Mouse (Mus musculus) lung, adult 2 months (tissue): ENCODE measurements around the gene Ccdc82. TPM values are rescaled to one million over a fixed set of nuclear protein-coding genes. Genes with fewer than 3 reads are reported as not detected.
A peak's percentile ranks its signal among the peaks of the same experiment; 100 is the strongest.

Source experiments
- DNase-seq: peaks from one replicate; pipeline ENCODE4 v3.0.0; 2022
- H3K4me1 ChIP-seq: fragments of 200-500 bp; 2 replicates; pipeline ENCODE4 v1.6.1; 2011; ENCODE audit warnings: low read length; ENCODE audit not compliant: control insufficient read depth, insufficient read depth
- H3K4me3 ChIP-seq: fragments of 200-500 bp; replicated peaks from 2 replicates; pipeline ENCODE3; 2011; ENCODE audit warnings: low read depth, mild to moderate bottlenecking, control low read depth, low read length; ENCODE audit errors: extremely low read depth
- CTCF ChIP-seq: fragments of 200-500 bp; IDR thresholded peaks from 2 replicates; pipeline ENCODE4 v1.5.1; 2011; ENCODE audit warnings: mild to moderate bottlenecking, low read length, control low read depth; ENCODE audit not compliant: insufficient read depth
- POLR2A ChIP-seq: fragments of 200-500 bp; IDR thresholded peaks from 2 replicates; pipeline ENCODE4 v1.6.1; 2011; ENCODE audit warnings: low read depth, mild to moderate bottlenecking, control low read depth, low read length, borderline replicate concordance; ENCODE audit errors: extremely low read depth
- WGBS: fragments of 180-500 bp; shearing (Covaris S2); methylation state at CpG from one replicate; pipeline ENCODE4 v1.1.7; 2018; 5-methylcytosine and 5-hydroxymethylcytosine counted together
- polyA plus RNA-seq: library from polyadenylated mRNA; depleted of rRNA; stranded (reverse); fragments of >200 nt; gene quantifications from 2 replicates; pipeline ENCODE4 v1.2.3, GENCODE M21; 2012; rRNA removed

The Ccdc82 gene
- 10.7 and 17.8 TPM in 2 replicates for polyA plus RNA-seq

DNA sequence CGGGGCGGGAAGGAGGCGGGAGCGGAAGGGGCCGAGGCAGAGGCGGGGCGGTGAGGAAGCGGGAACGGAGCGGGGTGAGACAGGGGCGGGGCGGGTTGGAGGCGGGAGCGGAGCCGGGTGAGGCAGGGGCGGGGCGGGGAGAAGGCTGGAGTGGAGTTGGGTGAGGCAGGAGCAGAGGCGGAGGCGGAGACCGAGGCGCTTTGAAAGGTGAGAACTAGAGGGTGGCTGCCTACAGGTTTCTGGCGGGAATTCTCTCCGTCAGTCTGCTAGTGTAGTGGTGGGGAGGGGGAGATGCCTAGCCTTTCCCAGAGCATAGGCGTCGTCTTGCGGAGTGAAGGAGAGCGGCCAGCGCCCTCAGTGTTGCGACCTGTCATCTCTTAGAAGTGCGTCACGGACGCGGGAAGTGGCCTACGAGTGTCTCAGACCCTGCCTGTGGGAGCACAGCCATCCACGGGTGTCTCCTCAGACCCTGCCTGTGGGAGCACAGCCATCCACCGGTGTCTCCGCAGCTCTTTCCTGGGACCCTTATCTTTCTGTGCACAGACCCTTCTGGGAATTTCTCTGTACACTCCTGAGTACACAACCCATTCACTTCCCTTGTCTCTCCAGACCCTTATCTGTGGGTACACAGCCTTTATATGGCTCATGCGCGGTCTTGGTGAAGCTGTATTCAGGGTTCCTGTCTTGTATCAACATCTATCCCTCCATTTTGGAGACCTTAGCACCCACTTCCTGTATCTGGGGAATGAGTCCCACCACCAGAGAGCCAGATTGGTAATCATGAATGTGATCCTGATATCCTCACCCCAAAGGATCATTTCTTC lies at the start of gene Ccdc82:
Ccdc82 (plus strand) TSS at position 141 of the 824 bp plus-strand sequence.
- peak; percentile 84 for DNase-seq
- peaks cover 13% of the 10 kb centered on the region for H3K4me1 ChIP-seq
- H3K4me3 ChIP-seq: peak within 1 kb of the TSS; percentile 83
- 3% methylated on average over 33 of the region's 39 CpGs for WGBS
- no peak for TF ChIP-seq CTCF
- peak; percentile 73; the same call in 1 of the 2 replicates for TF ChIP-seq POLR2A

DNA sequence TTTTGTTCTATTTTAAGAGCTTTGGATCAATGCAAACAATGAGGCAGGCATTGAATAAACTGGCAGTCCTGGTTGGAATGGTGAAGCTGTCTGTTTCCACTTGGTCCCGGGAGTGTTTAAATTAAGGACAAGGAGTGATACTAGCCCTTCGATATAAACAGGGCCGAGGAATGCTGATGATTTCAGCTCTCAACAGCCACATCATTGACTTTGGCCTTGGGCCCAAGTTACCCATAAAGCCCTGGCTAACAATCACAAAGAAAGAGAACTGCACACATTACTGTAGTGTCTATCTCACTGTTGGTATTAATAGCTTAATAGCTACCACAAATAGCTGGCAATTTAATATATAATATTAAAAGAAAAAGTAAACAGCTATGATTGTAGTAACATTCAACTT lies 46.7 kb upstream of the Ccdc82 start:
- TF ChIP-seq POLR2A: no peak
- TF ChIP-seq CTCF: no peak
- no peak for DNase-seq
- 23% methylated on average over 3 of the region's 3 CpGs for WGBS
- no peaks in the 10 kb centered on the region for H3K4me1 ChIP-seq
- H3K4me3 ChIP-seq: no peak overlapping the region

DNA sequence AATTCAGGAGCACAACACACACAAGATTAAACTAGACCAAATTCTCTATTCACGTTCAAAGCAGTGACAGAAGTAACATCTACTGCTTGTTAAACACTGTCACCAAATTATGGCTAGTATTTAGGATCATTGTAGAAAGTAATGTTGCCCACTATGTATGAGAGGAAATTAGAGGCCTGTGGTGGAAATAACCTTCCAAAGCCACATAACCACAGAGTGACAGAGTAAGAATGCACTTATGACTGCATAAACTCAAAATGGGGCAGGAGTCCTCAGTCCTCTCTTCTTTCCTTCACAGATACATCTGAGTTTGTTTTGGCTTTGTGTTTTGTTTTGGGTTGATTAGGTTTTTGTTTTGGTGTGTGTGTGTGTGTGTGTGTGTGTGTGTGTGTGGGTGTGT lies 43.6 kb upstream of the Ccdc82 start:
- no peaks in the 10 kb centered on the region for H3K4me1 ChIP-seq
- 88% methylated on average over 1 of the region's 1 CpGs for WGBS
- TF ChIP-seq CTCF: no peak
- TF ChIP-seq POLR2A: no peak
- no peak for DNase-seq
- H3K4me3 ChIP-seq: no peak overlapping the region

DNA sequence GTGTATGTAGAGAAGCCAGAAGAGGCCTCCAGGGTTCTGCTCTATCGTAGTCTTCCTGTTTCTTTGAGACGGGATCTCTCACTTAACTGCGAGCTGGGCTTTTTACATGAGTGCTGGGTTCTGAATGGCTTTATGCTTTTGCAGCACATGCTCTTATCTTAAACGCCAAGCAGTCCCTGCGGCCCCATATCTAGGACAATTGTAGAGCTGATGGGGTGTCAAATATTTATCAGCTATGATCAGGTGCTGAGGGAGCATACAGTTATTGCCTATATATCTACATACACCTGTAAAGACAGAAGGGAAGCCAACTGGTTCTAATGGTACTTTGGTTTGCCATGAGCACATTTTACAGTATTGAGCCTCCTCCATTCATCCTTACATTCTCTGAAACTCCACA lies 43.1 kb upstream of the Ccdc82 start:
- Histone ChIP-seq H3K4me3 (no peak overlapping the region), H3K4me1 (no peaks in the 10 kb centered on the region)
- no peak for DNase-seq
- no peak for TF ChIP-seq POLR2A
- TF ChIP-seq CTCF: no peak
- WGBS: 75% methylated on average over 5 of the region's 5 CpGs

DNA sequence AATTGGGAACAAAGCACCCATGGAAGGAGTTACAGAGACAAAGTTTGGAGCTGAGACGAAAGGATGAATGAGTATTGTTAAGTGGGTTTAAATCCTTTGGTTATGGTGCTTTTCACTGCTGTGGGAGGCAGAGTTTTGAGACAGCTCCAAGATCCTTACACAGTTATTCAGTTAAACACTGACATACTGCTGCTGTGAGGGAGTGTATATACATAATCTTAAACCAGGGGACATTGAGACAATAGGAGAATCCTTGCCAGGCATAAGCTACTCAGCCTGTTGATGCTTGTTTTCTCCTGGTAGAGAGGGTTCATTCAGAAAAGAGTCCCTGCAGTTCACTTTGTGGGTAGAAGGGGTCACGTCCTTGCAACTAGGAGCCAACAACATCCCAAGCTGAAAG lies 40.4 kb upstream of the Ccdc82 start:
- no peak for DNase-seq
- 64% methylated on average over 2 of the region's 2 CpGs for WGBS
- H3K4me1 ChIP-seq: no peaks in the 10 kb centered on the region
- no peak overlapping the region for H3K4me3 ChIP-seq
- TF ChIP-seq POLR2A: no peak
- TF ChIP-seq CTCF: no peak

DNA sequence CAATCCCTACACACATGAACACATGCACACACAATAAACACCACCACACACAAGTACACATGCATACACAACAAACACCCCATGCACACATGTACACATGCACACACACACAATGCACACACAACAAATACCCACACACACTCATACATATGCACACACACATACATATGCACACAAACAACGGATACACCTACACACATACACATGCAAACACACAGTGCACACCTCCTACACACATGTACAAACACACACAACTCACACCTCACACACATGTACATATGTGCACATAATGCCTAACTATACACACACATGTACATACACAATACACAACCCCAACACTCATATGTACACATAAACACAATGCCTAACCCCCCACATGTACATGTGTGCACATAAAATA lies 20.9 kb upstream of the Ccdc82 start:
- 94% methylated on average over 1 of the region's 1 CpGs for WGBS
- no peaks in the 10 kb centered on the region for H3K4me1 ChIP-seq
- no peak for DNase-seq
- H3K4me3 ChIP-seq: no peak overlapping the region
- TF ChIP-seq POLR2A (no peak), CTCF (no peak)

DNA sequence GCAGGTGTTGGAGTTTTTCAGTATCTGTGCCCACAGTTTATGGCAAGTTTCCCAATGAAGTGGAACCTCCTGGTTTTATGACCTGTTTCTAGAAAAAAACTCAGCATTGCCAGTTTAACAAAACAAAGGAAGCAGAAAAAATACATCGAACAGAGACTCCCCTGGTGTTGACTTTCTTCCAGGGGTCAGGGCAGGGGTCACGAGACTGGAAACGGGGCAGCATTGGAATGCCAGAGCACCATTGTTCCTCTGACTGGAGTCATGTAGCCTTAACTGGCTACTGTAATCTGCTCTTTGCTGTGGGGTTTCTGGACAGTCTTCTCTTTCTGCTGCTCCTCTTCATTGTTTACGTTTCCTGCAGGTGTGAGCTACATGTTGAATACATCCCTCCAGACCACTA lies 16.2 kb upstream of the Ccdc82 start:
- Histone ChIP-seq H3K4me1 (no peaks in the 10 kb centered on the region; the same call in 1 of the 2 replicates), H3K4me3 (no peak overlapping the region)
- DNase-seq: no peak
- TF ChIP-seq CTCF (no peak), POLR2A (no peak)
- whole genome bisulfite sequencing: 9% methylated on average over 4 of the region's 4 CpGs

DNA sequence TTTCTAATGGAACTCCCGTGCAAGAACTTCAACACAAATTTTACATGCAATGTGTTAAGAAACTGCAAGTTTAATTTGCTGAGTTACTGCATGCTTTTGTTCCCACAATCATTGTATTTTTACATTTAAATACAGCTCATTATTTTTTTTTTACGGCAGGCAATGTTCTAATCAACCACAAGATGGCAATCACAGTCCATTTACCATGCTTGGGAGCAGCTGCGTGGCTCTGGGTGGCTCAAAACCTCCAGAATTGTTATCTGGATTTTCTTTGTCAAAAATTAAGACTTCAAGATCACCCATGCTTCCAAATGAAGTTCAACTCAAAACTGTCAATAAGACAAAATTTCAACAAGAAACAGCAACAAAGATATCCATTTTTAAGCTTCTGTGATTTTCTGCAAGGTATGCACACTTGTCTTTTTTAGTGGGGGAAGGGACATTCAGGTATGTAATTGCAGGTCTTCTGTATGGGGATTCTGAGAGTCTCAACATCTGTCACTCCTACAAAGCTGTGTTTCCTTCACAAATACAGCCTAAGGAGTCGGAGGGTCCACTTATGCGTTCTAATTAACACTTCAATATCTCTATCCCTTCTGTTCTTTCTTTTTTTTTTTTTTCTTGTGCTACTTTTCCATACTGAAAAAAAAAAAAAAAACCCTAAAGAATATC lies 15.1 kb upstream of the Ccdc82 start:
- no peak for DNase-seq
- WGBS: 24% methylated on average over 5 of the region's 5 CpGs
- TF ChIP-seq CTCF (peak; percentile 64), POLR2A (no peak)
- H3K4me1 ChIP-seq: no peaks in the 10 kb centered on the region; the same call in 1 of the 2 replicates
- no peak overlapping the region for H3K4me3 ChIP-seq

DNA sequence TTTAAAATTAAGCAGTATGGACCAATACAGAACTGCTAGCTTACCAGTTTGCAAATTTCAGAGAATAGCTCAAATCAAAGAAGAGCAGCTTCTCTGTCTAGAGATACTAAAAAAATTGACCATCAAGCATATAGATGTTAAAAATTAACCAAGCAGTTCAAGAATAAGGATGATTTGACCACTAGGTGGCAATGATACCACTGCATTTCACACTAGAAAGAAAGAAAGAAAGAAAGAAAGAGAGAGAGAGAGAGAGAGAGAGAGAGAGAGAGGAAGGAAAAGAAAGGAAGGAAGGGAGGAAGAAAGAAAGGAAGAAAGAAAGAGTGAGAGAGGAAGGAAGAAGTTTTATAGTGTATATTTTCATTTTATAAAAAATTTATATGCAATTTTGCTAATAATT lies 4.4 kb upstream of the Ccdc82 start:
- no peak for DNase-seq
- no peak for TF ChIP-seq CTCF
- no peak for TF ChIP-seq POLR2A
- peaks cover 11% of the 10 kb centered on the region for H3K4me1 ChIP-seq
- H3K4me3 ChIP-seq: no peak overlapping the region

DNA sequence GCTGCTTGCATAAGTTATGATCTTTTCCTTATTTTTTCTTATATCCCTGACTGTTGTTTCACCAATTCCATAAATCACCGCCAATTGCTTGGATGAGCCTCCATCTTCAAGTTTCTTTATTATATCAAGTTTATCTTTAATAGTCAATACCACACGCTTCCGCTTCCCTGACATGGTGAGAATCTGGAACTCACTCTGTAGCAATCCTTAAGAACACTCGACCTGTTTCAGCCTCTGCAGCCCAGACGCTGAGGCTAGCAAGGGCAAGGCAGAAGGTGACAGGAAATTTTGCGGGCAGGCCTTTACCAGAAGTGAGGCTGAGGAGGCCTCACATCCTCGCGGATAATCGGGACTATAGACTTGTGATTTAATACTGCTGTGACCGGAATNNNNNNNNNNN lies 1.3 kb upstream of the Ccdc82 start, which contains the start of gene Jrkl:
Jrkl (minus strand) TSS at position 349 of the 400 bp plus-strand sequence.
- WGBS: 2% methylated on average over 10 of the region's 10 CpGs
- H3K4me1 ChIP-seq: peaks cover 13% of the 10 kb centered on the region
- peak within 1 kb of the TSS; percentile 88 for H3K4me3 ChIP-seq
- peak; percentile 16; the same call in 1 of the 2 replicates for TF ChIP-seq POLR2A
- TF ChIP-seq CTCF: no peak
- peak; percentile 54 for DNase-seq
